In the genomic region with DNA sequence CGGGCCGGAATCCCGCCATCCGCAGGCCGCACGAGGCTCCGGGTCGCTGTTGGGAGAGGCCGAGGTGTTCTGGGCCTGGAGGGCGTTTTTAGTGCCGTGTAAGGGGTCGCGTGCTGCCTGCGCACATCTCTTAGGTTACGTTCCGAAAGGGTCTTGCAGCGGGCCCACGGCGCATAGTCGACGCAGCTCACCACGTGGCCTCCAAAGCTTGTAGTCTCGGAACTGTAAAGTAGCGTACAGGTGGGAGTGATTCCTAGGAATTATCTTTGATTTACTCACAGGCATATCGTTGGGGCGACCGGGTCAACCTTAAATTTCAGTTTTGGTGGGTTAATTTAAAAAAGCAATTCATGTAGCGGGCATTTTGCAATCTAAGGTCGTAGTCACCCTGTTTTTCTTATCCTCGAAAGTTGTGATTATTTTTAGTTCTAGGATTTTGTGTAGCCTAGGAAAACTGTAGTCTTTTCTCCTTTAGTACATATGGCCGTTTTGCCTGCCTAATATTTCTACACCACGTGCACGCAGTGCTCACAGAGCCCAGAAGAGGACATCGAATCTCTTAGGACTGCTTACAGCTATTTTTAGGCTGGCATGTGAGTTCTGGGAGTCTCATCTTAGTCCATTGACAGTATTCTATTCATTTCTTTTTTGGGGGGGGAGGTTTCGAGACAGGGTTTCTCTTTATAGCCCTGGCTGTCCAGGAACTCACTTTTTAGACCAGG, we compare ENCODE assay signal across 8 mouse cellular contexts. TPM values are rescaled to one million over a fixed set of nuclear protein-coding genes. Genes with fewer than 3 reads are reported as not detected.
DNase-seq lines count a peak whose midpoint lies in the region; ATAC-seq and TF ChIP-seq lines count a peak whose summit lies in the region.

A gene (minus strand): TSS at position 51 of the 722 bp plus-strand sequence.

- peak; percentile 89 for ATAC-seq in forebrain, embryonic 15.5 days (replicated peaks)
- peak; percentile 88 for ATAC-seq in midbrain, embryonic 14.5 days (ENCODE audit: low FRiP score, low TSS enrichment)

- under 1% methylated on average over 35 of the region's 35 CpGs for WGBS in cerebellum, adult 2 months
- under 1% methylated on average over 35 of the region's 35 CpGs for WGBS in spleen, adult 2 months
- WGBS in forebrain, embryonic 15.5 days, result under 1% methylated on average over 35 of the region's 35 CpGs
- under 1% methylated on average over 35 of the region's 35 CpGs for WGBS in large intestine, adult 2 months
- under 1% methylated on average over 35 of the region's 35 CpGs for WGBS in midbrain, embryonic 14.5 days

- no peaks in the 10 kb centered on the region for H3K4me1 ChIP-seq in cerebellum, adult 2 months (ENCODE audit: control insufficient read depth, insufficient read depth, low read length)
- peaks cover 3% of the 10 kb centered on the region; the same call in 1 of the 2 replicates for H3K4me1 ChIP-seq in spleen, adult 2 months (ENCODE audit: control insufficient read depth, insufficient read depth, insufficient read length)
- H3K4me1 ChIP-seq in forebrain, embryonic 15.5 days, result peaks cover 41% of the 10 kb centered on the region
- peaks cover 30% of the 10 kb centered on the region for H3K4me1 ChIP-seq in midbrain, embryonic 14.5 days (ENCODE audit: control insufficient read depth, insufficient read depth, low read length)

- no peak for TF ChIP-seq POLR2A in cerebellum, adult 2 months (IDR thresholded peaks at IDR 0.05; ENCODE audit: borderline replicate concordance, insufficient read depth, low read length)
- no peak for TF ChIP-seq POLR2A in spleen, adult 2 months (IDR thresholded peaks at IDR 0.05; ENCODE audit: low read depth, low read length)

- H3K36me3 ChIP-seq in spleen, adult 2 months (ENCODE audit: control insufficient read depth, insufficient read depth, low read length), result peaks cover 14% of the 10 kb centered on the region
- peaks cover 28% of the 10 kb centered on the region for H3K36me3 ChIP-seq in forebrain, embryonic 15.5 days
- H3K36me3 ChIP-seq in midbrain, embryonic 14.5 days (ENCODE audit: control insufficient read depth, insufficient read depth, low read length), result peaks cover 31% of the 10 kb centered on the region

- H3K9ac ChIP-seq in forebrain, embryonic 15.5 days (replicated peaks), result peak within 1 kb of the TSS; percentile 94
- H3K9ac ChIP-seq in midbrain, embryonic 14.5 days (replicated peaks; ENCODE audit: low read length), result peak within 1 kb of the TSS; percentile 88

- peak within 1 kb of the TSS; percentile 68 for H3K4me2 ChIP-seq in forebrain, embryonic 15.5 days (replicated peaks)
- peak within 1 kb of the TSS; percentile 90 for H3K4me2 ChIP-seq in midbrain, embryonic 14.5 days (ENCODE audit: low read length)

- H3K27me3 ChIP-seq in cerebellum, adult 2 months (ENCODE audit: control insufficient read depth, insufficient read depth, low read length), result no peaks in the 10 kb centered on the region
- no peaks in the 10 kb centered on the region for H3K27me3 ChIP-seq in spleen, adult 2 months (ENCODE audit: control insufficient read depth, insufficient read depth, low read length)
- no peaks in the 10 kb centered on the region for H3K27me3 ChIP-seq in forebrain, embryonic 15.5 days
- H3K27me3 ChIP-seq in midbrain, embryonic 14.5 days (ENCODE audit: control insufficient read depth, insufficient read depth, low read length), result no peaks in the 10 kb centered on the region

- peak within 1 kb of the TSS; percentile 71 for H3K27ac ChIP-seq in cerebellum, adult 2 months (ENCODE audit: insufficient read depth, low read length)
- H3K27ac ChIP-seq in spleen, adult 2 months (ENCODE audit: insufficient read depth, low read length), result peak within 1 kb of the TSS; percentile 78
- peak within 1 kb of the TSS; percentile 92 for H3K27ac ChIP-seq in forebrain, embryonic 15.5 days (replicated peaks)
- H3K27ac ChIP-seq in midbrain, embryonic 14.5 days (replicated peaks; ENCODE audit: low read depth, low read length), result peak within 1 kb of the TSS; percentile 91

- DNase-seq in cerebellum, adult 2 months, result no peak
- DNase-seq in cerebellum, adult 18-20 months, result no peak
- no peak for DNase-seq in spleen, adult 2 months (ENCODE audit: low read depth in 1 of 2, low spot score in 2 of 2)
- no peak for DNase-seq in spleen, postnatal 36 days (ENCODE audit: low spot score in 2 of 2)
- DNase-seq in large intestine, adult 2 months (ENCODE audit: low read depth, low spot score), result no peak
- DNase-seq in midbrain, embryonic 14.5 days, result peak; percentile 73
- no peak for DNase-seq in ovary, postnatal 10 days (ENCODE audit: low spot score)

- no peaks in the 10 kb centered on the region for H3K9me3 ChIP-seq in forebrain, embryonic 15.5 days
- H3K9me3 ChIP-seq in midbrain, embryonic 14.5 days (ENCODE audit: control insufficient read depth, low read length), result no peaks in the 10 kb centered on the region

- H3K4me3 ChIP-seq in cerebellum, adult 2 months (replicated peaks; ENCODE audit: insufficient read depth, low read depth, low read length), result peak within 1 kb of the TSS; percentile 97
- H3K4me3 ChIP-seq in spleen, adult 2 months (ENCODE audit: extremely low read depth, insufficient read depth, insufficient read length), result peak within 1 kb of the TSS; percentile 80
- H3K4me3 ChIP-seq in forebrain, embryonic 15.5 days, result peak within 1 kb of the TSS; percentile 98
- H3K4me3 ChIP-seq in midbrain, embryonic 14.5 days (replicated peaks; ENCODE audit: low read depth, low read length), result peak within 1 kb of the TSS; percentile 86

- TF ChIP-seq CTCF in cerebellum, adult 2 months (IDR thresholded peaks at IDR 0.05; ENCODE audit: borderline replicate concordance, insufficient read depth, low read depth, low read length), result no peak
- TF ChIP-seq CTCF in spleen, adult 2 months (IDR thresholded peaks at IDR 0.05; ENCODE audit: extremely low read depth, insufficient read depth, insufficient read length, insufficient replicate concordance), result no peak

RNA-seq across cellular contexts. Expression of the gene that starts here (rescaled TPM):
- polyA plus RNA-seq in cerebellum, adult 2 months (2012; rRNA removed), result 18.4 and 20.5 TPM in 2 replicates
- polyA plus RNA-seq in spleen, adult 2 months (2012; rRNA removed), result 2.5 and 3.1 TPM in 2 replicates
- polyA plus RNA-seq in forebrain, embryonic 15.5 days (2015; fragmentation: Nextera tagmentation; extraction: Ambion mirVana), result 11.1 and 13.8 TPM in 2 replicates
- polyA plus RNA-seq in large intestine, adult 2 months (2012; rRNA removed), result 22.6 and 37.1 TPM in 2 replicates
- polyA plus RNA-seq in midbrain, embryonic 14.5 days (2014; fragmentation: Nextera tagmentation; extraction: Ambion mirVana), result 10.7 and 13.4 TPM in 2 replicates
